Mouse (Mus musculus) small intestine, adult 2 months (tissue): ENCODE results near the gene Fbxo46. TPM values are rescaled to one million over a fixed set of nuclear protein-coding genes. Genes with fewer than 3 reads are reported as not detected.
A peak's percentile ranks its signal among the peaks of the same experiment; 100 is the strongest.

Source experiments
- H3K27ac ChIP-seq: fragments of 200-500 bp; 2 replicates; pipeline ENCODE4 v1.5.1; 2012; ENCODE audit warnings: low read depth, low read length, control low read depth, inconsistent platforms; ENCODE audit not compliant: insufficient read depth
- H3K27me3 ChIP-seq: fragments of 200-500 bp; 2 replicates; pipeline ENCODE4 v1.6.1; 2012; ENCODE audit warnings: mild to moderate bottlenecking, moderate library complexity, low read length, inconsistent platforms; ENCODE audit not compliant: control insufficient read depth, insufficient read depth
- H3K36me3 ChIP-seq: fragments of 200-500 bp; 2 replicates; pipeline ENCODE4 v1.6.1; 2012; ENCODE audit warnings: mild to moderate bottlenecking, low read length, control low read depth, inconsistent platforms; ENCODE audit not compliant: control insufficient read depth, insufficient read depth
- H3K4me1 ChIP-seq: fragments of 200-500 bp; 2 replicates; pipeline ENCODE4 v1.6.1; 2012; ENCODE audit warnings: low read length, inconsistent platforms, mixed read lengths; ENCODE audit not compliant: control insufficient read depth, insufficient read depth, insufficient read length
- H3K4me3 ChIP-seq: fragments of 200-500 bp; 2 replicates; pipeline ENCODE4 v1.5.1; 2012; ENCODE audit warnings: low read depth, mild to moderate bottlenecking, control low read depth, inconsistent platforms, low read length, moderate library complexity
- CTCF ChIP-seq: fragments of 200-500 bp; IDR thresholded peaks from 2 replicates; pipeline ENCODE4 v1.5.1; 2012; ENCODE audit warnings: low read depth, mild to moderate bottlenecking, control low read depth, inconsistent platforms, low read length, moderate library complexity, mixed read lengths; ENCODE audit not compliant: insufficient replicate concordance, insufficient read length; ENCODE audit errors: extremely low read depth
- POLR2A ChIP-seq: fragments of 200-500 bp; IDR thresholded peaks from 2 replicates; pipeline ENCODE4 v1.6.1; 2012; ENCODE audit warnings: low read depth, mild to moderate bottlenecking, control low read depth, inconsistent platforms, low read length, moderate library complexity
- WGBS: fragments of 180-500 bp; shearing (Covaris S2); methylation state at CpG from one replicate; pipeline ENCODE4 v1.1.7; 2018; 5-methylcytosine and 5-hydroxymethylcytosine counted together
- polyA plus RNA-seq: library from polyadenylated mRNA; depleted of rRNA; stranded (reverse); fragments of >200 nt; gene quantifications from 2 replicates; pipeline ENCODE4 v1.2.3, GENCODE M21; 2012

Gene Fbxo46
- polyA plus RNA-seq, 1 experiment: 14.9 TPM

GRCm38 (mm10) chr7:19077761-19078160 is 41.9 kb upstream of the Fbxo46 start:
- Histone ChIP-seq H3K27me3 (peaks cover 6% of the 10 kb centered on the region), H3K4me3 (no peak overlapping the region), H3K36me3 (no peaks in the 10 kb centered on the region), H3K27ac (no peak overlapping the region), H3K4me1 (peaks cover 10% of the 10 kb centered on the region)
- WGBS: 84% methylated on average over 14 of the region's 14 CpGs
- TF ChIP-seq POLR2A (no peak), CTCF (no peak)

- 89% methylated on average over 3 of the region's 3 CpGs for WGBS
- Histone ChIP-seq H3K36me3 (no peaks in the 10 kb centered on the region), H3K27me3 (peaks cover 6% of the 10 kb centered on the region), H3K4me3 (no peak overlapping the region), H3K27ac (no peak overlapping the region), H3K4me1 (peaks cover 10% of the 10 kb centered on the region)
- TF ChIP-seq CTCF (no peak), POLR2A (no peak)
These were observed 40.9 kb upstream of the Fbxo46 start for GRCm38 (mm10) chr7:19078732-19079131.

- Histone ChIP-seq H3K27ac (no peak overlapping the region), H3K36me3 (no peaks in the 10 kb centered on the region), H3K4me3 (no peak overlapping the region), H3K27me3 (peaks cover 6% of the 10 kb centered on the region), H3K4me1 (peaks cover 19% of the 10 kb centered on the region)
- TF ChIP-seq POLR2A (no peak), CTCF (no peak)
- WGBS: 92% methylated on average over 19 of the region's 19 CpGs
These were observed 39.2 kb upstream of the Fbxo46 start for GRCm38 (mm10) chr7:19080451-19080950.

DNA sequence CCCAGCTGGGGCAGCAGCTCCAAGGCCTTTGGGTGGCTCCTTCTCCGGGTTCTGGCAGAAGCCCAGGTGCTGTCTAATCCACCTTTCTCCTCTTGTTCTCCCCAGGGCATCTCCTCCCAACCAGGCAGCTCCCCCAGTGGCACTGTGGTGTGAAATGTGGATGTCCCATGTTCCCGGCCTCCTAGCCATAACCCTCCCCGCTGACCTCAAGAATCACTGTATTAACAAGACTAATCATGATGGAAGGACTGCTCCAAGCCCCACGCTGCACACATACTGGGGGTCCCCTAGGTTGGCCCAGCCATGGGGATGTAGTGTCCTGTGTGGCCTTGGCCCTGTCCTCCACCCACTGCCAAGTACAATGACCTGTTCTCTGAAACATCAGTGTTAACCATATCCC is 37.5 kb upstream of the Fbxo46 start:
- WGBS: 74% methylated on average over 4 of the region's 4 CpGs
- H3K36me3 ChIP-seq: no peaks in the 10 kb centered on the region
- peaks cover 18% of the 10 kb centered on the region for H3K4me1 ChIP-seq
- TF ChIP-seq CTCF (no peak), POLR2A (no peak)
- H3K27ac ChIP-seq: peak overlapping the region; percentile 9; the same call in 1 of the 2 replicates
- no peak overlapping the region for H3K4me3 ChIP-seq
- H3K27me3 ChIP-seq: no peaks in the 10 kb centered on the region; the same call in 1 of the 2 replicates

- WGBS: 38% methylated on average over 6 of the region's 6 CpGs
- H3K4me1 ChIP-seq: peaks cover 17% of the 10 kb centered on the region
- TF ChIP-seq CTCF (no peak), POLR2A (no peak)
- H3K4me3 ChIP-seq: no peak overlapping the region
- no peaks in the 10 kb centered on the region for H3K36me3 ChIP-seq
- H3K27me3 ChIP-seq: no peaks in the 10 kb centered on the region; the same call in 1 of the 2 replicates
- H3K27ac ChIP-seq: 0 out of 2 replicates have a peak overlapping the region, but pooled peaks have one; percentile 34
These were observed 36.6 kb upstream of the Fbxo46 start for GRCm38 (mm10) chr7:19083096-19083495.

- 18% methylated on average over 10 of the region's 10 CpGs for WGBS
- no peak; the same call in 1 of the 2 replicates for TF ChIP-seq POLR2A
- TF ChIP-seq CTCF: no peak
- no peaks in the 10 kb centered on the region; the same call in 1 of the 2 replicates for H3K27me3 ChIP-seq
- peak within 1 kb of the TSS; percentile 44 for H3K4me3 ChIP-seq
- H3K27ac ChIP-seq: peak within 1 kb of the TSS; percentile 52
- H3K36me3 ChIP-seq: no peaks in the 10 kb centered on the region
- peaks cover 17% of the 10 kb centered on the region for H3K4me1 ChIP-seq
These were observed 36.0 kb upstream of the Fbxo46 start, which contains the start of gene Dmpk for GRCm38 (mm10) chr7:19083701-19084100. Gene Dmpk, plus strand, starts transcription at chr7:19083849.

DNA sequence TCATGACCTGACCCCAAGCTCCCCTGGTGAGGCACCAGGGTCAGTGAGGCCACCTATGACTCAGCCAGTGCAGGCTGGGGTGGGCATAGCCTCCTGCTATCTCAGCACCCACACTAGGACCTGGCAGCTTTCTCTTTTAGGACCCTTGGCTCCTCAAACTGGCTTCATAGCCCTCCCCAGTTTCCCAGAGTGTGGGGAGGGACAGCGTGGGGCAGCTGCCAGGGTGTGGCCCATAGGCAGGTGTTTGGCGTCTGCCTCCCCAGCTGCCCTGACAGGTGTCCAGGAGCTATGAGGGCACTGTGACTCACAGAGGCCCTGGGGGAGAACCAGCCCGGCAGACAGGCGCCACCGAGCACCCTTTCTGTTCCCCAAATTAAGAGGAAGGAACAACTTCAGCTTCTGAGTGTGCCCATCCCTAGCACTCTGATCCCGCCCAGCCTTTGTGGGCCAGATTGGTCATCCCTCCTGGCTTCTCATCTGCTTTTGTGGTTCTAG is 35.3 kb upstream of the Fbxo46 start:
- no peak for TF ChIP-seq CTCF
- no peak for TF ChIP-seq POLR2A
- Histone ChIP-seq H3K27me3 (no peaks in the 10 kb centered on the region; the same call in 1 of the 2 replicates), H3K4me3 (peak overlapping the region; percentile 44), H3K36me3 (no peaks in the 10 kb centered on the region), H3K27ac (peak overlapping the region; percentile 52), H3K4me1 (peaks cover 17% of the 10 kb centered on the region)
- WGBS: 10% methylated on average over 6 of the region's 6 CpGs

DNA sequence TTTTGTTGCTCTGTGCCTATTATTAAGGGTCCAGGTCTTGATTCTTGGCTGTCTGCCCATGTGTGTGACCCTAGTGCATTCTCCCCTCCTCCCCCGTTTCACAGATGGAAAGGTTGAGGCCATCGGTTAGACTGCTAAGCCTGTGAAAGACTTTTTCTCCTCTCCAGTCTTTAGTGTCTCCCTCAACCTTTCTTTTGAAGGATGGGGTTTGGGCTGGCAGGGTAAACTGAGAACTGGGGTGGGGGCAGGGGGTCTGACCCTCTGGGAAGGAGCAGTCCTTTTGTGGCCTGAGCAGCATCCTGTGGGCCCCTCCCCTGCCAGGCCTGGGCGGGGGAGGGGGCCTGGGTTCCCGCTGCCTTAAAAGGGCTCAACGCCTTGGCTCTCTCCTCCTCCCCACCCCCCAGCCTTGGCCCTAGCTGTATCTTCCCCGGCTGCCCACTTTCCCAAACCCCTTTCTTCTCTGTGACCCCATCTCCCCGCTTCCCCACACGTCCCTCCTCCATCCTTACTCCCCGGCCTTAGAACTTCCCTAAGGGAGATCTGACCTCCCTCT is 34.7 kb upstream of the Fbxo46 start:
- no peaks in the 10 kb centered on the region; the same call in 1 of the 2 replicates for H3K27me3 ChIP-seq
- no peak for TF ChIP-seq POLR2A
- H3K4me3 ChIP-seq: peak overlapping the region; percentile 44
- peaks cover 17% of the 10 kb centered on the region for H3K4me1 ChIP-seq
- no peaks in the 10 kb centered on the region for H3K36me3 ChIP-seq
- 21% methylated on average over 9 of the region's 9 CpGs for WGBS
- H3K27ac ChIP-seq: peak overlapping the region; percentile 52; the same call in 1 of the 2 replicates
